Mouse (Mus musculus) B cell, adult 67 days (primary cell): Measurements from ENCODE around the gene Itgb1bp1. TPM values are rescaled to one million over a fixed set of nuclear protein-coding genes. Genes with fewer than 3 reads are reported as not detected.

ENCODE experiments used
- total RNA-seq, 2 experiments: library from RNA; stranded (reverse); gene quantifications; 4 replicates each; pipeline ENCODE4 v1.2.4; 2023

The Itgb1bp1 gene
- 10 to 100 TPM; 47.2 to 49.6 TPM for total RNA-seq

GRCm38 (mm10) chr12:21286243-21286622 is at the start of gene Itgb1bp1:
Gene Itgb1bp1, minus strand, starts transcription at chr12:21286284.

GRCm38 (mm10) chr12:21315923-21316868 is 30.1 kb upstream of the Itgb1bp1 start, which contains the start of gene Iah1:
Gene Iah1, plus strand, starts transcription at chr12:21316389.

GRCm38 (mm10) chr12:21284761-21285441 is 1.2 kb downstream of the Itgb1bp1 start, which contains the start of gene Cpsf3:
Gene Cpsf3, plus strand, starts transcription at chr12:21285391.

Other genes with a start within 250 kb of the Itgb1bp1 start
- gene Cpsf3, start 893 bp downstream of the Itgb1bp1 start, total RNA-seq, result 100 to 1,000 TPM; 117 to 142 TPM
- gene Iah1, start 30.1 kb upstream of the Itgb1bp1 start, total RNA-seq, result 10 to 100 TPM; 50.0 to 58.7 TPM
- gene Adam17, start 87.3 kb upstream of the Itgb1bp1 start, total RNA-seq, result 100 to 1,000 TPM; 110 TPM
- 100 to 1,000 TPM; 167 to 171 TPM for gene Ywhaq, start 131.4 kb upstream of the Itgb1bp1 start, total RNA-seq